Mouse (Mus musculus) adrenal gland (tissue): ENCODE results near the gene Klhdc7b.

Experiments
- intact Hi-C: fragments of 180-260 bp; cut with DNase I; formaldehyde crosslinking; loops from one replicate; pipeline ENCODE4 v1.15.1; 2025

Gene Klhdc7b

GRCm38 (mm10) chr15:89374801-89375534 is 9.7 kb upstream of the Klhdc7b start:
- intact Hi-C loops: loop anchor here (5.0 kb wide), 1 partner anchor 57 kb away; no protein-coding TSS in a partner anchor

GRCm38 (mm10) chr15:89376040-89376439 is 8.7 kb upstream of the Klhdc7b start:
- intact Hi-C loops: loop anchor here (5.0 kb wide), 1 partner anchor 56 kb away; no protein-coding TSS in a partner anchor

GRCm38 (mm10) chr15:89376957-89377356 is 7.8 kb upstream of the Klhdc7b start, which contains the start of gene Tymp:
Tymp (minus strand) TSS chr15:89377039.
- intact Hi-C loops: loop anchor here (5.0 kb wide), 1 partner anchor 55 kb away; no protein-coding TSS in a partner anchor

- intact Hi-C loops: loop anchor here (5.0 kb wide), 1 partner anchor 55 kb away; no protein-coding TSS in a partner anchor
Observed at GRCm38 (mm10) chr15:89377362-89377761, 7.4 kb upstream of the Klhdc7b start.

- intact Hi-C loops: loop anchor here (5.0 kb wide), 1 partner anchor 54 kb away; no protein-coding TSS in a partner anchor
Observed at GRCm38 (mm10) chr15:89377938-89378828, 6.5 kb upstream of the Klhdc7b start.

- intact Hi-C loops: loop anchor here (5.0 kb wide), 1 partner anchor 53 kb away; no protein-coding TSS in a partner anchor
Observed at GRCm38 (mm10) chr15:89378831-89379401, 5.8 kb upstream of the Klhdc7b start, which contains the start of gene Odf3b. Odf3b (minus strand) TSS chr15:89379282.

GRCm38 (mm10) chr15:89379429-89379828 is 5.3 kb upstream of the Klhdc7b start:
- intact Hi-C loops: loop anchor here (5.0 kb wide), 1 partner anchor 53 kb away; no protein-coding TSS in a partner anchor

- intact Hi-C loops: no loop called here
Observed at GRCm38 (mm10) chr15:89387127-89387526, 2.4 kb downstream of the Klhdc7b start.

GRCm38 (mm10) chr15:89390081-89390480 is 5.4 kb downstream of the Klhdc7b start:
- intact Hi-C loops: no loop called here

- intact Hi-C loops: no loop called here
Observed at GRCm38 (mm10) chr15:89396883-89397282, 12.2 kb downstream of the Klhdc7b start.

GRCm38 (mm10) chr15:89398146-89398545 is 13.4 kb downstream of the Klhdc7b start:
- intact Hi-C loops: no loop called here

GRCm38 (mm10) chr15:89399716-89400115 is 15.0 kb downstream of the Klhdc7b start:
- intact Hi-C loops: no loop called here

GRCm38 (mm10) chr15:89402471-89402870 is 17.8 kb downstream of the Klhdc7b start:
- intact Hi-C loops: no loop called here

- intact Hi-C loops: no loop called here
Observed at GRCm38 (mm10) chr15:89404831-89405623, 20.3 kb downstream of the Klhdc7b start.

GRCm38 (mm10) chr15:89406691-89407090 is 22.0 kb downstream of the Klhdc7b start:
- intact Hi-C loops: no loop called here

- intact Hi-C loops: no loop called here
Observed at GRCm38 (mm10) chr15:89410118-89410517, 25.4 kb downstream of the Klhdc7b start, which contains the start of gene Syce3. Syce3 (minus strand) TSS chr15:89410503.

GRCm38 (mm10) chr15:89415282-89415681 is 30.6 kb downstream of the Klhdc7b start:
- intact Hi-C loops: no loop called here

- intact Hi-C loops: no loop called here
Observed at GRCm38 (mm10) chr15:89421938-89422337, 37.2 kb downstream of the Klhdc7b start.

- intact Hi-C loops: no loop called here
Observed at GRCm38 (mm10) chr15:89424621-89425020, 39.9 kb downstream of the Klhdc7b start.

GRCm38 (mm10) chr15:89425711-89426121 is 41.0 kb downstream of the Klhdc7b start, which contains the start of gene Cpt1b:
Cpt1b (minus strand) TSS chr15:89425863.
- intact Hi-C loops: no loop called here
